Mouse (Mus musculus) CH12.LX (cell line): Measurements from ENCODE around the gene Acat1. TPM values are rescaled to one million over a fixed set of nuclear protein-coding genes. Genes with fewer than 3 reads are reported as not detected.

Source experiments
- DNase-seq: peaks from one replicate; pipeline ENCODE4 v3.0.0-alpha.2; 2013; ENCODE audit errors: extremely low read depth
- H3K27ac ChIP-seq: 2 replicates; pipeline ENCODE4 v1.5.1; 2012; ENCODE audit warnings: low read depth, mild to moderate bottlenecking, control low read depth, moderate library complexity; ENCODE audit not compliant: insufficient read depth
- H3K27me3 ChIP-seq: replicated peaks from 2 replicates; pipeline ENCODE3; 2012; ENCODE audit warnings: inconsistent platforms
- H3K36me3 ChIP-seq, 2 experiments: replicated peaks in 1 of 2; 2 replicates each; pipeline versions ENCODE3 to v1.6.1; 2012; ENCODE audit warnings: inconsistent platforms in 1 of 2, low read length in 1 of 2, mild to moderate bottlenecking in 1 of 2, mixed read lengths in 1 of 2, moderate library complexity in 1 of 2; ENCODE audit not compliant: control insufficient read depth in 1 of 2, insufficient read depth in 1 of 2
- H3K4me1 ChIP-seq, 2 experiments: 2 replicates each; pipeline ENCODE4 v1.6.1; 2012; ENCODE audit warnings: inconsistent platforms in 1 of 2, moderate library complexity in 1 of 2; ENCODE audit not compliant: insufficient read depth in 2 of 2, control insufficient read depth in 1 of 2
- H3K4me2 ChIP-seq: 2 replicates; pipeline ENCODE4 v1.6.1; 2012; ENCODE audit warnings: low read depth, mild to moderate bottlenecking, control low read depth; ENCODE audit not compliant: poor library complexity, insufficient read depth, severe bottlenecking
- H3K4me3 ChIP-seq, 3 experiments: fragments of 150-350 bp in 1 of 3; sonication (generic) in 1 of 3; replicated peaks in 1 of 3; 2 replicates each; pipeline versions ENCODE3 to v1.5.1; 2011 to 2012; ENCODE audit warnings: low read depth in 2 of 3, low read length in 2 of 3, mild to moderate bottlenecking in 2 of 3, moderate library complexity in 2 of 3, control low read depth in 1 of 3, improper control_type of control experiment in 1 of 3, inconsistent platforms in 1 of 3, mixed read lengths in 1 of 3; ENCODE audit not compliant: poor library complexity in 1 of 3
- H3K79me2 ChIP-seq: replicated peaks from 2 replicates; pipeline ENCODE4 v1.6.1; 2012; ENCODE audit warnings: mild to moderate bottlenecking, moderate library complexity; ENCODE audit not compliant: control insufficient read depth, poor library complexity, insufficient read depth, severe bottlenecking; ENCODE audit errors: extremely low read depth
- H3K9ac ChIP-seq: 2 replicates; pipeline ENCODE4 v1.6.1; 2012; ENCODE audit warnings: low read depth, mild to moderate bottlenecking, control low read depth, moderate library complexity; ENCODE audit not compliant: insufficient read depth
- H3K9me3 ChIP-seq: replicated peaks from 2 replicates; pipeline ENCODE3; 2012; ENCODE audit warnings: low read length, inconsistent platforms, mixed read lengths
- BHLHE40 ChIP-seq: IDR thresholded peaks from 2 replicates; pipeline ENCODE4 v1.6.1; 2011; ENCODE audit warnings: mild to moderate bottlenecking, low read depth, low read length, improper control_type of control experiment
- CHD1 ChIP-seq: IDR thresholded peaks from 2 replicates; pipeline ENCODE4 v1.6.1; 2012; ENCODE audit warnings: low read depth, low read length, improper control_type of control experiment, inconsistent platforms
- CHD2 ChIP-seq: IDR thresholded peaks from 2 replicates; pipeline ENCODE4 v1.6.1; 2011; ENCODE audit warnings: low read length, improper control_type of control experiment
- E2F4 ChIP-seq: IDR thresholded peaks from 2 replicates; pipeline ENCODE4 v1.6.1; 2011; ENCODE audit warnings: low read depth, low read length, improper control_type of control experiment; ENCODE audit not compliant: insufficient replicate concordance
- ELF1 ChIP-seq: IDR thresholded peaks from 2 replicates; pipeline ENCODE4 v1.6.1; 2014; ENCODE audit warnings: low read depth, mild to moderate bottlenecking, inconsistent platforms, low read length, improper control_type of control experiment
- EP300 ChIP-seq: IDR thresholded peaks from 2 replicates; pipeline ENCODE4 v1.6.1; 2011; ENCODE audit warnings: low read length, improper control_type of control experiment
- ETS1 ChIP-seq: conservative IDR thresholded peaks from 2 replicates; pipeline ENCODE4 v1.6.1; 2012; ENCODE audit warnings: low read depth, mild to moderate bottlenecking, inconsistent platforms, low read length, improper control_type of control experiment, moderate library complexity
- GABPA ChIP-seq: IDR thresholded peaks from 2 replicates; pipeline ENCODE4 v1.6.1; 2012; ENCODE audit warnings: low read depth, low read length, improper control_type of control experiment, inconsistent platforms; ENCODE audit not compliant: insufficient replicate concordance
- IRF4 ChIP-seq: IDR thresholded peaks from 2 replicates; pipeline ENCODE4 v1.6.1; 2014; ENCODE audit warnings: low read depth, mild to moderate bottlenecking, inconsistent platforms, low read length, improper control_type of control experiment
- JUN ChIP-seq: IDR thresholded peaks from 2 replicates; pipeline ENCODE4 v1.6.1; 2011; ENCODE audit warnings: low read depth, mild to moderate bottlenecking, low read length, improper control_type of control experiment, moderate library complexity; ENCODE audit not compliant: insufficient read depth
- JUND ChIP-seq: conservative IDR thresholded peaks from 2 replicates; pipeline ENCODE4 v1.6.1; 2011; ENCODE audit warnings: low read depth, low read length, improper control_type of control experiment
- KAT2A ChIP-seq: IDR thresholded peaks from 2 replicates; pipeline ENCODE4 v1.6.1; 2012; ENCODE audit warnings: low read length, improper control_type of control experiment, inconsistent platforms; ENCODE audit not compliant: insufficient replicate concordance
- MAFK ChIP-seq: IDR thresholded peaks from 2 replicates; pipeline ENCODE4 v1.6.1; 2011; ENCODE audit warnings: low read length, improper control_type of control experiment; ENCODE audit not compliant: insufficient replicate concordance
- MAX ChIP-seq: IDR thresholded peaks from 2 replicates; pipeline ENCODE4 v1.6.1; 2011; ENCODE audit warnings: low read length, improper control_type of control experiment
- MEF2A ChIP-seq: IDR thresholded peaks from 2 replicates; pipeline ENCODE4 v1.6.1; 2014; ENCODE audit warnings: low read depth, mild to moderate bottlenecking, inconsistent platforms, low read length, improper control_type of control experiment, borderline replicate concordance
- MYC ChIP-seq: IDR thresholded peaks from 2 replicates; pipeline ENCODE4 v1.6.1; 2011; ENCODE audit warnings: low read depth, mild to moderate bottlenecking, improper control_type of control experiment, low read length
- NELFE ChIP-seq: IDR thresholded peaks from 2 replicates; pipeline ENCODE4 v1.6.1; 2011; ENCODE audit warnings: low read depth, low read length, improper control_type of control experiment
- PAX5 ChIP-seq: IDR thresholded peaks from 2 replicates; pipeline ENCODE4 v1.6.1; 2012; ENCODE audit warnings: low read length, inconsistent platforms, mixed read lengths
- POLR2AphosphoS2 ChIP-seq: IDR thresholded peaks from 2 replicates; pipeline ENCODE4 v1.6.1; 2011; ENCODE audit warnings: low read depth, low read length, improper control_type of control experiment
- RAD21 ChIP-seq: IDR thresholded peaks from 2 replicates; pipeline ENCODE4 v1.6.1; 2011; ENCODE audit warnings: low read depth, mild to moderate bottlenecking, low read length, improper control_type of control experiment, moderate library complexity
- SMC3 ChIP-seq: IDR thresholded peaks from 2 replicates; pipeline ENCODE4 v1.6.1; 2011; ENCODE audit warnings: low read depth, low read length, improper control_type of control experiment
- USF2 ChIP-seq: conservative IDR thresholded peaks from 2 replicates; pipeline ENCODE4 v1.6.1; 2011; ENCODE audit warnings: low read depth, low read length, improper control_type of control experiment
- ZC3H11A ChIP-seq: IDR thresholded peaks from 2 replicates; pipeline ENCODE4 v1.6.1; 2012; ENCODE audit warnings: low read depth, mild to moderate bottlenecking, inconsistent platforms, low read length, improper control_type of control experiment
- ZKSCAN1 ChIP-seq: IDR thresholded peaks from 2 replicates; pipeline ENCODE4 v1.6.1; 2012; ENCODE audit warnings: low read depth, inconsistent platforms, low read length, improper control_type of control experiment, borderline replicate concordance
- ZMIZ1 ChIP-seq: IDR thresholded peaks from 2 replicates; pipeline ENCODE4 v1.6.1; 2012; ENCODE audit warnings: low read depth, mild to moderate bottlenecking, inconsistent platforms, low read length, improper control_type of control experiment
- dilution Hi-C: fragments of 300-500 bp; cut with MboI; formaldehyde crosslinking; loops from 2 replicates; pipeline ENCODE4 v1.14.3; 2020; ENCODE audit warnings: low sequenced_read_pairs; ENCODE audit not compliant: extremely low pct_unique_long_range_greater_than_20kb, extremely low pct_ligation_motif_present
- in situ Hi-C: fragments of 300-500 bp; cut with MboI; formaldehyde crosslinking; loops from 3 replicates; pipeline ENCODE4 v1.14.3; 2019; ENCODE audit warnings: low sequenced_read_pairs, low pct_ligation_motif_present, low pct_unique_long_range_greater_than_20kb, mixed read lengths
- polyA plus RNA-seq: library from polyadenylated mRNA; unstranded; fragments of >175 nt; gene quantifications from 2 replicates; pipeline ENCODE4 v1.2.1, GENCODE M21; 2012; ENCODE audit warnings: low read depth; ENCODE audit not compliant: insufficient read length
- total RNA-seq, 2 experiments: library from RNA; depleted of rRNA; stranded (reverse); fragments of 300-350 nt in 1 of 2; fragments of >200 nt in 1 of 2; gene quantifications; 2 replicates each; pipeline ENCODE4 v1.2.3; 2012 to 2014

Acat1 gene
- total and polyA plus RNA-seq, 3 experiments = 36.5 to 62.7 (median 49.2) TPM

DNA sequence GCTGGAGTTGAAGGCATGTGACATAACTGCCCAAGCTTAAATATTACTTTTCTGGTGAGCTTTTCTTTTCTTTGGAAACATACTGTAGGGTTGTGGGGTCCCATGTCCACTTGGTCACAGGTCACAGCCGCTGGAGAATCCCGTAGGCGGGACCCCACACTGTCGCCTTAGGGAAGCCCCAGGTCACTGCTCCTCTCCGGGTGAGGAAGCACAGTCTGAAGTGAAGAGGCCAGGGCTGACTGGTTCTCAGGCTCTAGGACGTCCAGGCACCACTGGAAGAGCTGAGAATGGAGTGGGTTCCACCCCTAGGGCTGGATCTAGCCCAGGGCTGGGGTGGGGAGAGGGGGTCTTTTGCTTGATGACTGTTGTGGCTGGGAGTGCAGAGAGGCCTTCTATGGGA lies 11.6 kb downstream of the Acat1 start:
- Histone ChIP-seq H3K9me3 (no peaks in the 10 kb centered on the region), H3K27ac (no peak overlapping the region), H3K4me2 (no peak overlapping the region), H3K4me3 (no peak overlapping the region), H3K27me3 (no peaks in the 10 kb centered on the region), H3K9ac (no peak overlapping the region), H3K79me2 (0 out of 2 replicates have a peak, but pooled peaks cover 2% of the 10 kb centered on the region), H3K36me3 (peaks cover 4 to 14% of the 10 kb centered on the region in 2 experiments), H3K4me1 (peaks cover 10 to 21% of the 10 kb centered on the region in 2 experiments)
- no peak for DNase-seq
- dilution Hi-C loops = no loop called here
- TF ChIP-seq MEF2A (no peak), CHD1 (no peak), ZC3H11A (no peak), RAD21 (no peak), ETS1 (no peak), E2F4 (no peak), ZMIZ1 (no peak), ELF1 (no peak), MAX (no peak), BHLHE40 (no peak), KAT2A (no peak), ZKSCAN1 (no peak), JUN (no peak), SMC3 (no peak), IRF4 (no peak), JUND (no peak), PAX5 (no peak), POLR2AphosphoS2 (no peak)
- in situ Hi-C loops = no loop called here

DNA sequence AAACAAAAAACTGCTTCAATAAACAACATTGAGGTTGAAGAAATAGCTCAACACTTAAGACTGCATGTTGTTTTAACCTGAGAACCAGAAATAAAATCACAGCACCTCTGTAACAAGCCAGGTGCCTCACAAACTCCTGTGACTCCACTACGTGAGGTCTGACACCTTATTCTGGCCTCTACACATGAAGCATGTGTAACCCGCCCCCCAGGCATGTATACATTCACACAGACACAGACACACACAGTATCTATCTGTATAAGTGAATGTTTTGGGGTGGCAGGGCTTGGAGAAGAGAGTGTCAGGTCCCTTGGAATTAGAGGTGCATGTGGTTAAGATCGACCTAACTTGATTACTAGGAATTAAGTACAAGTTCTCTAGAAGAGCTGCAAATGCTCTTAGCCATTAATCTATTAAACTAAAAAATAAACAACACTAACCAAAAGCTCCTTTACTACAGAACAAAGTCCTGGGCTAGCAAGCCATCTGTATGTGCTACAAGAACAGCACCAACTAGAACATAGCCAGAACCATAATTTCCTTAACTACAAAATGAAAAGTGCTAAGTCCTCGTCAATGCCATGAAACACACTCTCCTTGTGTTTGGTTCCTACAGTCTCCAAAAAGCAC lies 13.1 kb downstream of the Acat1 start:
- no peak overlapping the region for H3K27ac ChIP-seq
- H3K27me3 ChIP-seq = no peaks in the 10 kb centered on the region
- H3K36me3 ChIP-seq = peaks cover 13 to 25% of the 10 kb centered on the region in 2 experiments
- TF ChIP-seq NELFE (no peak), MYC (no peak), CHD2 (no peak), IRF4 (no peak), ETS1 (no peak), JUND (no peak), MAFK (no peak), EP300 (no peak), MAX (no peak), GABPA (no peak), USF2 (no peak), JUN (no peak), PAX5 (no peak)
- in situ Hi-C loops (no loop called here), dilution Hi-C loops (no loop called here)
- no peaks in the 10 kb centered on the region for H3K9me3 ChIP-seq
- no peak overlapping the region for H3K4me2 ChIP-seq
- H3K4me1 ChIP-seq = peaks cover 2 to 13% of the 10 kb centered on the region in 2 experiments; a peak in 3 of 4 replicates
- no peak overlapping the region for H3K9ac ChIP-seq
- DNase-seq = no peak
- no peak overlapping the region for H3K4me3 ChIP-seq
- no peaks in the 10 kb centered on the region for H3K79me2 ChIP-seq
